Mouse (Mus musculus) cerebellum, postnatal 4 days (tissue): ENCODE data around the gene Stard5.

Experiments
- DNase-seq, 2 experiments: peaks; one replicate each; pipeline ENCODE4 v3.0.0; 2022; ENCODE audit warnings: low spot score in 2 of 2, mixed read lengths in 1 of 2

The Stard5 gene

GRCm38 (mm10) chr7:83632682-83633120 is 942 bp downstream of the Stard5 start:
- no peak for DNase-seq

GRCm38 (mm10) chr7:83633856-83634255 is 2.1 kb downstream of the Stard5 start:
- no peak for DNase-seq

- no peak for DNase-seq
These were observed 4.0 kb downstream of the Stard5 start for GRCm38 (mm10) chr7:83635726-83636125.

- no peak for DNase-seq
These were observed 4.7 kb downstream of the Stard5 start for GRCm38 (mm10) chr7:83636425-83636824.

GRCm38 (mm10) chr7:83637781-83638583 is 6.2 kb downstream of the Stard5 start:
- DNase-seq: no peak

- no peak for DNase-seq
These were observed 7.3 kb downstream of the Stard5 start for GRCm38 (mm10) chr7:83639084-83639483.

GRCm38 (mm10) chr7:83640581-83640980 is 8.8 kb downstream of the Stard5 start:
- DNase-seq: no peak

GRCm38 (mm10) chr7:83641163-83641562 is 9.4 kb downstream of the Stard5 start:
- no peak for DNase-seq

- no peak for DNase-seq
These were observed 11.8 kb downstream of the Stard5 start for GRCm38 (mm10) chr7:83643581-83643980.

GRCm38 (mm10) chr7:83644761-83645160 is 13.0 kb downstream of the Stard5 start:
- no peak for DNase-seq

- DNase-seq: no peak
These were observed 13.7 kb downstream of the Stard5 start for GRCm38 (mm10) chr7:83645476-83645875.

GRCm38 (mm10) chr7:83648807-83649206 is 17.0 kb downstream of the Stard5 start:
- DNase-seq: no peak

GRCm38 (mm10) chr7:83650638-83651037 is 18.9 kb downstream of the Stard5 start:
- no peak for DNase-seq

GRCm38 (mm10) chr7:83652498-83652897 is 20.7 kb downstream of the Stard5 start:
- no peak for DNase-seq

- DNase-seq: no peak
These were observed 21.9 kb downstream of the Stard5 start for GRCm38 (mm10) chr7:83653605-83654051.

- no peak for DNase-seq
These were observed 22.4 kb downstream of the Stard5 start for GRCm38 (mm10) chr7:83654196-83654595.

- DNase-seq: no peak
These were observed 23.3 kb downstream of the Stard5 start for GRCm38 (mm10) chr7:83654938-83655630.

GRCm38 (mm10) chr7:83658716-83659115 is 27.0 kb downstream of the Stard5 start:
- no peak for DNase-seq

- DNase-seq: peak in 1 of 2 experiments; percentile 11
These were observed 27.7 kb downstream of the Stard5 start for GRCm38 (mm10) chr7:83659159-83660065.

- DNase-seq: no peak
These were observed 28.5 kb downstream of the Stard5 start for GRCm38 (mm10) chr7:83660273-83660691.

GRCm38 (mm10) chr7:83661031-83661430 is 29.3 kb downstream of the Stard5 start:
- no peak for DNase-seq

GRCm38 (mm10) chr7:83661763-83662162 is 30.0 kb downstream of the Stard5 start:
- no peak for DNase-seq
